Mouse (Mus musculus): ENCODE results near the gene Zfp426. TPM values are rescaled to one million over a fixed set of nuclear protein-coding genes. Genes with fewer than 3 reads are reported as not detected.

Gene Zfp426
- polyA plus RNA-seq, 1 experiment, result 5.6 TPM

DNA sequence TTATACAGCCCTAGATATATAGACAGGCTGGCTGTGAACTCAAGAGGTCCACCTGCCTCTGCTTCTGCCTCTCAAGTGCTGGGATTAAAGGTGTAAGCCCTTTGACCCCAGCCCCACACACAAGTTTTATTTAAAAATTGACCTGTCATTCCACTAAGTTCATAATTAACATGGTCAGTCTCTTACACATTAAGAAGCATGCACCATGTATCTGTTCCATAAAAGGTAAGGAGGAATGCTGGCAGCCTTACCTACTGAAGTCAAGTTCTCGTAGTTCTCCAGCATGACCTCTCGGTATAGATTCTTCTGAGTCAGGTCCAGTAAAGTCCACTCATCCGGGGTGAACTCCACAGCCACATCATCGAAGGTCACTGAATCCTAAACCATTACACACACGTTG lies 12.3 kb upstream of the Zfp426 start:
- no peak overlapping the region for H3K27ac ChIP-seq (ENCODE audit: insufficient read depth, low read depth, low read length)
- peaks cover 6% of the 10 kb centered on the region; the same call in 1 of the 2 replicates for H3K4me1 ChIP-seq (ENCODE audit: control insufficient read depth, insufficient read depth, low read length)
- 53% methylated on average over 5 of the region's 5 CpGs for WGBS
- peak; percentile 71 for DNase-seq
- peaks cover 13% of the 10 kb centered on the region for H3K36me3 ChIP-seq (ENCODE audit: control insufficient read depth, insufficient read depth, low read length)
- TF ChIP-seq CTCF (conservative IDR thresholded peaks at IDR 0.05; ENCODE audit: insufficient read depth, insufficient read length, low read depth, low read length) (no peak), POLR2A (IDR thresholded peaks at IDR 0.05; ENCODE audit: low read depth, low read length) (no peak)
- H3K27me3 ChIP-seq (replicated peaks; ENCODE audit: control insufficient read depth, insufficient read depth, low read length), result no peaks in the 10 kb centered on the region
- H3K4me3 ChIP-seq (ENCODE audit: insufficient read depth, low read depth, low read length), result no peak overlapping the region

DNA sequence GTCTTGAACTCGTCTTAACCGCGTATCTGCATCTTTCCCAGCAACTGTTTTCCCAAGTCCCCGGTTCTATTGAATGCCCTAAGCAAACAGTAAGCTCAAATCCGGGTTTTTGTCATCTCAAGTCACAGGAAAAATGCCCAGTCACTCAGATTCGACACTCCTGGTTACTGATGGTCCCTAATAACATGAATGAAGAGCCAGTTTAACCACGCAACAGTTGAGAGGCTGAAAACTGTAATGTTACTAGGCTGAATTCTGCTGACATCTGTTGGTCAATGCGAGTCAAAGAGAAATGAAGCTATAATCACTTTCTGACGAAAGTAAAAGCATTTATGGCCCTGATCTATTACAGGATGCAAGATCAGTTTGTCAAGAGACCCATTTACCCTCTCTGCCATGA lies 735 bp upstream of the Zfp426 start:
- TF ChIP-seq CTCF (conservative IDR thresholded peaks at IDR 0.05; ENCODE audit: insufficient read depth, insufficient read length, low read depth, low read length), result no peak
- no peak for TF ChIP-seq POLR2A (IDR thresholded peaks at IDR 0.05; ENCODE audit: low read depth, low read length)
- peaks cover 18% of the 10 kb centered on the region for H3K4me1 ChIP-seq (ENCODE audit: control insufficient read depth, insufficient read depth, low read length)

DNA sequence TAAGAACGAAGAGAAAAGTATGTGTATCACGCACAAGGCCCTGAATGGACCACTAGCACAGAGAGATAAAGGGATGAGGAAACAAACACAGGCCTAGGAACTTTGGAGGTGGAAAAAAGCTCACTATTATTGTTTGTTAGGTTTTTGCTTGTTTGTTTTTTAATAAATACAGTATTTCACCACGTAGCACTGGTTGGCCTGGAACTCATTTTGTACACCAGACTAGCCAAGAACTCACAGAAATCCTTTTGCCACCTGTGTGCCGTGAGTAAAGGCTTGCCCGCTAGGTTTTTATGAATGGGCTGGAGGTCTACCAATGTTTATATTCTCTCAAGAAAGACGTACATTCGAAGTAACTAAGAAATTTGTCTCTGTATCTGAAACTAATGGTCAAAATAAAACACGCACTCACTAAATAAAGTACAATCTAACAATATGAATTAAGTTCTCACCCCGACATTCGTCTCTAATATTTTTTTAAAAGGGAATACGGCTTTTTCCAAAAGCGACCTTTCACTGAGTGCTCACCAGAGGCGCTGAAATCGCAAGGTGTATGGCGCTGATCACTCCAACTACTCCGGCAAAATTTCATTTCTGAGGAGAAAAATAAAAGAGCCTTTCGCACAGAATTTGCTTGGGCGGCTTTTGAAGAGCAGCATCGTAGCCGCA lies 554 bp downstream of the Zfp426 start:
- peak overlapping the region; percentile 93 for H3K4me3 ChIP-seq (ENCODE audit: insufficient read depth, low read depth, low read length)
- no peaks in the 10 kb centered on the region for H3K36me3 ChIP-seq (ENCODE audit: control insufficient read depth, insufficient read depth, low read length)
- 6% methylated on average over 20 of the region's 20 CpGs for WGBS
- peaks cover 18% of the 10 kb centered on the region for H3K4me1 ChIP-seq (ENCODE audit: control insufficient read depth, insufficient read depth, low read length)
- no peaks in the 10 kb centered on the region for H3K27me3 ChIP-seq (replicated peaks; ENCODE audit: control insufficient read depth, insufficient read depth, low read length)
- TF ChIP-seq POLR2A (IDR thresholded peaks at IDR 0.05; ENCODE audit: low read depth, low read length) (no peak), CTCF (conservative IDR thresholded peaks at IDR 0.05; ENCODE audit: insufficient read depth, insufficient read length, low read depth, low read length) (no peak)
- H3K27ac ChIP-seq (ENCODE audit: insufficient read depth, low read depth, low read length), result peak overlapping the region; percentile 93
- DNase-seq, result no peak

More for the DNA sequence above, 735 bp upstream of the Zfp426 start:
- H3K27me3 ChIP-seq (replicated peaks; ENCODE audit: control insufficient read depth, insufficient read depth, low read length), result no peaks in the 10 kb centered on the region
- peak; percentile 41 for DNase-seq
- peak overlapping the region; percentile 93 for H3K4me3 ChIP-seq (ENCODE audit: insufficient read depth, low read depth, low read length)
- peaks cover 2% of the 10 kb centered on the region for H3K36me3 ChIP-seq (ENCODE audit: control insufficient read depth, insufficient read depth, low read length)
- 2% methylated on average over 9 of the region's 9 CpGs for WGBS
- peak overlapping the region; percentile 93 for H3K27ac ChIP-seq (ENCODE audit: insufficient read depth, low read depth, low read length)

DNA sequence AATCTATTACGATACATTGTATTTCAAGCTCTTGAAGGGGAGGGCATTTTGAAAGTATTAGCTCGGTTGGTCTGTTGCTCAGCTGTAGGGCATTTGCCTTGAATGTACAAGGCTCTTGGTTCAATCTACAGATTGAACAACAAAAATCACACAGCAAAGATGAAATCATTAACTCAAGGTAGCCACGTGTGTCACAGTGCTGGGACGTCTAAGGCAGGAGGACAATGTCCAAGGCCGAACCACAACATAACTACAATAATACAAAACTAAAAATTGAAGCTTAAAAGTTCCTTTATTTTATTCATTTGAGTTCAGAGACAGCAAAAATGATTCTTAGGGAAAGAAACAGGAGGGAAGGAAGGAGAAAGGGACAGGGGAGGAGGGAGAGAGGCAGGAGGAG lies 3.0 kb downstream of the Zfp426 start:
- DNase-seq, result peak; percentile 61
- TF ChIP-seq CTCF (conservative IDR thresholded peaks at IDR 0.05; ENCODE audit: insufficient read depth, insufficient read length, low read depth, low read length) (no peak), POLR2A (IDR thresholded peaks at IDR 0.05; ENCODE audit: low read depth, low read length) (no peak)
- H3K27me3 ChIP-seq (replicated peaks; ENCODE audit: control insufficient read depth, insufficient read depth, low read length), result no peaks in the 10 kb centered on the region
- 56% methylated on average over 5 of the region's 5 CpGs for WGBS
- peaks cover 18% of the 10 kb centered on the region for H3K4me1 ChIP-seq (ENCODE audit: control insufficient read depth, insufficient read depth, low read length)
- H3K36me3 ChIP-seq (ENCODE audit: control insufficient read depth, insufficient read depth, low read length), result no peaks in the 10 kb centered on the region; the same call in 1 of the 2 replicates
- H3K4me3 ChIP-seq (ENCODE audit: insufficient read depth, low read depth, low read length), result no peak overlapping the region
- no peak overlapping the region for H3K27ac ChIP-seq (ENCODE audit: insufficient read depth, low read depth, low read length)

DNA sequence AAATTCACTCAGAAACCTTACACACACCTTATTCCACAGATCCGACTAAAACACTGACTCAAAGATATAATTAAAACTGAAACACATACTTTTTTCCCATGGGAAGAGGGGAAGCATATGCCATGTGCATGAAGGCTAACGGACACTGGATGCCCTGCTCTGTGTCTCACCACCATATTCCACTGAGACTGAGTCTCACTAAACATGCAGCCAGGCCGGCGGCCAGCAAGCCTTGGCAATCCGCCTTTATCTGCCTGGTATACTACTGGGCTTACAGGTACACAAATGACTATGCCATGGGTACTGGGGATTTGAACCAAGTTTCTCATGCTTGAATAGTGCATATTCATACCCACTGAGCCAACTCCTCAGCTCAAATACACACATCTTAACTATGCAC lies 13.2 kb downstream of the Zfp426 start:
- H3K27ac ChIP-seq (ENCODE audit: insufficient read depth, low read depth, low read length), result no peak overlapping the region
- H3K4me3 ChIP-seq (ENCODE audit: insufficient read depth, low read depth, low read length), result no peak overlapping the region
- peak; percentile 71 for DNase-seq
- H3K4me1 ChIP-seq (ENCODE audit: control insufficient read depth, insufficient read depth, low read length), result peaks cover 2% of the 10 kb centered on the region; the same call in 1 of the 2 replicates
- WGBS, result 62% methylated on average over 5 of the region's 5 CpGs
- TF ChIP-seq POLR2A (IDR thresholded peaks at IDR 0.05; ENCODE audit: low read depth, low read length) (no peak), CTCF (conservative IDR thresholded peaks at IDR 0.05; ENCODE audit: insufficient read depth, insufficient read length, low read depth, low read length) (no peak)
- peaks cover 3% of the 10 kb centered on the region; the same call in 1 of the 2 replicates for H3K36me3 ChIP-seq (ENCODE audit: control insufficient read depth, insufficient read depth, low read length)
- no peaks in the 10 kb centered on the region for H3K27me3 ChIP-seq (replicated peaks; ENCODE audit: control insufficient read depth, insufficient read depth, low read length)

DNA sequence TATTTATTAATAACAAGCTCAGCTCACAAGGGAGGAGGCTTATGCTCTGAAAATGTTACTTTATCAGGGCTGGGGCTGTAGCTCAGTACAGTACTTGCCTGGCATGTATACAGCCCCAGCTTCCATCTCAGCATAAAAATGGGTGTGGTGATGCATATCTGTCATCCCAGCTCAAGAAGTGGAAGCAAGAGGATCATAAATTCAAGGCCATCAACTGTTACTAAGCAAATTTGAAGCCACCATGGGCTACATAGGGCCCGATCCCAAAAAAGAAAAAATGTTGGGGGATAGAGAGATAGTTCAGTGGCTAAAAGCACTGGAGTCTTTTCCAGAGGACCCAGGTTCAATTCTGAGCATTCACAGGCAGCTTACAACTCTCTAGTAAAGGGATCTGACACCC lies 15.9 kb downstream of the Zfp426 start:
- H3K27me3 ChIP-seq (replicated peaks; ENCODE audit: control insufficient read depth, insufficient read depth, low read length), result no peaks in the 10 kb centered on the region
- no peak for DNase-seq
- no peak for TF ChIP-seq CTCF (conservative IDR thresholded peaks at IDR 0.05; ENCODE audit: insufficient read depth, insufficient read length, low read depth, low read length)
- TF ChIP-seq POLR2A (IDR thresholded peaks at IDR 0.05; ENCODE audit: low read depth, low read length), result no peak
- H3K36me3 ChIP-seq (ENCODE audit: control insufficient read depth, insufficient read depth, low read length), result peaks cover 15% of the 10 kb centered on the region
- no peak overlapping the region for H3K27ac ChIP-seq (ENCODE audit: insufficient read depth, low read depth, low read length)
- no peaks in the 10 kb centered on the region for H3K4me1 ChIP-seq (ENCODE audit: control insufficient read depth, insufficient read depth, low read length)
- H3K4me3 ChIP-seq (ENCODE audit: insufficient read depth, low read depth, low read length), result no peak overlapping the region
- 96% methylated on average over 1 of the region's 1 CpGs for WGBS

DNA sequence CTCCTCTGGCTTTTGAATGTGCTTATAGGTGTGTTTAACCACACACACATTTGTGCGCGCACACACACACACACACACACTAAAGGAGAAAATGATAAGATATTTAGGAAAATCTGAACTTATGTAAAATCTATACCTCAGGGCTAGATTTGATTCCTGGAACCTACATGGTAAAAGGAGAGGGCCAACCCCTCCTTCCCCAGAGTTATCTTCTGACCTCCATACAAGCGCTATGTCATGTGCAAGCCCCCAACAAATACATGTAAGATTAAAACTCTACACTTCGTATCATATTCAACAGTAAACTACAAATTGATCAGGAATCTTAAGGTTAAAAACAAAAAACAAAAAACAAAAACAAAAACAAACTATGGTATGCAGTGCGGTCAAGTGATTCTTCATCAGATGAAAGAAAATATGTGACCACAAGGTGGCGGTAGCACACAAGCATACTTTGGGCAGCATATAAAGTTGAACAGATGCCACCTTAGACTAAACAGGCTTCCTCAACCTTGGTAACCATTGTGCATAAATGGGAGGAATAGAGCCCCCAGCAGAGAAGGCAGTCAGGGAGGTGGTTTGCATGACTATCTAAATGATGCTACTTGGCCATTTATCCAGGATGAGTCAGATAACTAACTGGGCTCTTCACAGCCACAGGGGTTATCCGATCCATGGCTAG lies 25.6 kb downstream of the Zfp426 start:
- 57% methylated on average over 7 of the region's 7 CpGs for WGBS
- DNase-seq, result peak; percentile 81

More for the DNA sequence above, 25.6 kb downstream of the Zfp426 start:
- Histone ChIP-seq H3K4me1 (ENCODE audit: control insufficient read depth, insufficient read depth, low read length) (no peaks in the 10 kb centered on the region), H3K4me3 (ENCODE audit: insufficient read depth, low read depth, low read length) (no peak overlapping the region), H3K27me3 (replicated peaks; ENCODE audit: control insufficient read depth, insufficient read depth, low read length) (no peaks in the 10 kb centered on the region), H3K36me3 (ENCODE audit: control insufficient read depth, insufficient read depth, low read length) (peaks cover 22% of the 10 kb centered on the region), H3K27ac (ENCODE audit: insufficient read depth, low read depth, low read length) (no peak overlapping the region)
- TF ChIP-seq POLR2A (IDR thresholded peaks at IDR 0.05; ENCODE audit: low read depth, low read length), result no peak
- peak; percentile 52 for TF ChIP-seq CTCF (conservative IDR thresholded peaks at IDR 0.05; ENCODE audit: insufficient read depth, insufficient read length, low read depth, low read length)
